12 mouse cellular contexts compared by ENCODE assay signal in genomic region chr15:5158827-5159226, GRCm38 (mm10). TPM values are rescaled to one million over a fixed set of nuclear protein-coding genes. Genes with fewer than 3 reads are reported as not detected.
DNase-seq lines count a peak whose midpoint lies in the region; ATAC-seq lines count a peak whose summit lies in the region.
"Had no signal": no experiment of that assay in that cellular context is flagged by ENCODE, and none has a peak within 500 bp of the region (broad histone marks: within the 10 kb centered on the region; RNA-seq: fewer than 3 reads in every experiment).

No protein-coding gene starts in this region.

- peak overlapping the region; percentile 25; the same call in 1 of the 2 replicates for H3K27ac ChIP-seq in liver, embryonic 12.5 days
- H3K27ac ChIP-seq in hindbrain, embryonic 14.5 days, result no peak overlapping the region
- H3K27ac ChIP-seq: embryonic facial prominence, embryonic 10.5 days; forebrain, embryonic 12.5 days had no signal

- ATAC-seq in liver, embryonic 12.5 days, result no peak
- no peak for ATAC-seq in hindbrain, embryonic 14.5 days (ENCODE audit: low FRiP score)
- ATAC-seq: activated CD4-positive, CD25-positive, alpha-beta regulatory T cell, adult 4 months had no signal

- 79% methylated on average over 6 of the region's 6 CpGs for WGBS in liver, embryonic 12.5 days (ENCODE audit: insufficient replicate concordance)
- 88% methylated on average over 6 of the region's 6 CpGs for WGBS in hindbrain, embryonic 14.5 days

- no peak overlapping the region for H3K4me3 ChIP-seq in liver, embryonic 12.5 days
- H3K4me3 ChIP-seq in hindbrain, embryonic 14.5 days (replicated peaks; ENCODE audit: low read length), result no peak overlapping the region
- H3K4me3 ChIP-seq: embryonic facial prominence, embryonic 10.5 days; forebrain, embryonic 12.5 days had no signal

- peaks cover 39% of the 10 kb centered on the region for H3K36me3 ChIP-seq in liver, embryonic 12.5 days
- H3K36me3 ChIP-seq in hindbrain, embryonic 14.5 days (replicated peaks; ENCODE audit: control insufficient read depth, insufficient read depth), result peaks cover 17% of the 10 kb centered on the region; the same call in 1 of the 2 replicates

- no peak overlapping the region for H3K9ac ChIP-seq in liver, embryonic 12.5 days
- no peak overlapping the region for H3K9ac ChIP-seq in hindbrain, embryonic 14.5 days
- H3K9ac ChIP-seq: forebrain, embryonic 12.5 days had no signal

- no peaks in the 10 kb centered on the region for H3K27me3 ChIP-seq in liver, embryonic 12.5 days (replicated peaks)
- no peaks in the 10 kb centered on the region for H3K27me3 ChIP-seq in hindbrain, embryonic 14.5 days (ENCODE audit: control insufficient read depth, insufficient read depth, low read length)
- H3K27me3 ChIP-seq: forebrain, embryonic 12.5 days had no signal

- no peak overlapping the region for H3K4me2 ChIP-seq in liver, embryonic 12.5 days
- H3K4me2 ChIP-seq in hindbrain, embryonic 14.5 days (replicated peaks), result no peak overlapping the region
- H3K4me2 ChIP-seq: forebrain, embryonic 12.5 days had no signal

- DNase-seq in adrenal gland, postnatal 25 days, result peak; percentile 10
- DNase-seq in adrenal gland, adult 18-20 months (ENCODE audit: low spot score in 2 of 2), result no peak
- peak; percentile 23 for DNase-seq in ovary, postnatal 36 days (ENCODE audit: low spot score)
- no peak for DNase-seq in ovary, adult 18-20 months (ENCODE audit: low spot score)
- no peak for DNase-seq in hindbrain, embryonic 14.5 days (ENCODE audit: low spot score)
- no peak for DNase-seq in c-Kit-positive CD71-positive TER-119-positive erythroid progenitor cells, embryonic 14.5 days (ENCODE audit: low spot score)
- DNase-seq in urinary bladder, postnatal 14 days (ENCODE audit: low spot score), result no peak

- H3K9me3 ChIP-seq in liver, embryonic 12.5 days (replicated peaks), result no peaks in the 10 kb centered on the region
- no peaks in the 10 kb centered on the region for H3K9me3 ChIP-seq in hindbrain, embryonic 14.5 days (ENCODE audit: control insufficient read depth, low read length)
- H3K9me3 ChIP-seq: embryonic facial prominence, embryonic 10.5 days; forebrain, embryonic 12.5 days; G1E had no signal

- H3K4me1 ChIP-seq in liver, embryonic 12.5 days, result peaks cover 56% of the 10 kb centered on the region
- 0 out of 2 replicates have a peak, but pooled peaks cover 4% of the 10 kb centered on the region for H3K4me1 ChIP-seq in hindbrain, embryonic 14.5 days (replicated peaks; ENCODE audit: control insufficient read depth, insufficient read depth, low read length)

RNA-seq across cellular contexts. Expression of gene Prkaa1, which starts 15.2 kb away (rescaled TPM):
- total RNA-seq in adrenal gland, postnatal 25 days (2021), result 35.7 and 42.2 TPM in 2 replicates
- 10 to 100 TPM; 31.8 to 36.3 TPM for total RNA-seq in adrenal gland, adult 18-20 months (2021)
- polyA plus RNA-seq in liver, embryonic 12.5 days (2016; fragmentation: Nextera tagmentation; extraction: Ambion mirVana), result 21.3 and 22.3 TPM in 2 replicates
- polyA plus RNA-seq in hindbrain, embryonic 14.5 days (2014; fragmentation: Nextera tagmentation; extraction: Ambion mirVana), result 18.2 and 18.5 TPM in 2 replicates

RNA-seq across cellular contexts. Expression of gene Ttc33, which starts 26.5 kb away (rescaled TPM):
- 48.9 and 79.8 TPM in 2 replicates for total RNA-seq in adrenal gland, postnatal 25 days (2021)
- 10 to 100 TPM; 37.4 to 51.1 TPM for total RNA-seq in adrenal gland, adult 18-20 months (2021)
- polyA plus RNA-seq in liver, embryonic 12.5 days (2016; fragmentation: Nextera tagmentation; extraction: Ambion mirVana), result 18.9 and 19.1 TPM in 2 replicates
- polyA plus RNA-seq in hindbrain, embryonic 14.5 days (2014; fragmentation: Nextera tagmentation; extraction: Ambion mirVana), result 58.7 and 61.0 TPM in 2 replicates

RNA-seq across cellular contexts. Expression of gene Rpl37, which starts 42.4 kb away (rescaled TPM):
- 360 and 420 TPM in 2 replicates for total RNA-seq in adrenal gland, postnatal 25 days (2021)
- total RNA-seq in adrenal gland, adult 18-20 months (2021), result 100 to 1,000 TPM; 365 to 475 TPM
- 532 and 540 TPM in 2 replicates for polyA plus RNA-seq in liver, embryonic 12.5 days (2016; fragmentation: Nextera tagmentation; extraction: Ambion mirVana)
- 357 and 463 TPM in 2 replicates for polyA plus RNA-seq in hindbrain, embryonic 14.5 days (2014; fragmentation: Nextera tagmentation; extraction: Ambion mirVana)

RNA-seq across cellular contexts. Expression of gene Card6, which starts 50.5 kb away (rescaled TPM):
- total RNA-seq in adrenal gland, postnatal 25 days (2021), result 7.9 and 11.4 TPM in 2 replicates
- total RNA-seq in adrenal gland, adult 18-20 months (2021), result 1 to 10 TPM; 6.6 to 6.7 TPM
- polyA plus RNA-seq in liver, embryonic 12.5 days (2016; fragmentation: Nextera tagmentation; extraction: Ambion mirVana), result 0.85 and 1.0 TPM in 2 replicates
- polyA plus RNA-seq in hindbrain, embryonic 14.5 days (2014; fragmentation: Nextera tagmentation; extraction: Ambion mirVana), result 0.79 and 0.81 TPM in 2 replicates

Comparison
In these comparisons a context has a peak if more than half of its experiments do, and no peak if none do; other contexts are left out.
1. DNase-seq: peak in adrenal gland, postnatal 25 days (single experiment) and ovary, postnatal 36 days (single experiment); none in adrenal gland, adult 18-20 months (0 of 2), ovary, adult 18-20 months (single experiment), hindbrain, embryonic 14.5 days (single experiment), c-Kit-positive CD71-positive TER-119-positive erythroid progenitor cells, embryonic 14.5 days (single experiment) and urinary bladder, postnatal 14 days (single experiment).